Mouse (Mus musculus): ENCODE measurements around the gene Hdac2. TPM values are rescaled to one million over a fixed set of nuclear protein-coding genes. Genes with fewer than 3 reads are reported as not detected.

The Hdac2 gene
- 10 to 100 TPM; 36.0 to 36.1 TPM for total RNA-seq (2023)

GRCm38 (mm10) chr10:36974086-36974675 lies at the start of gene Hdac2:
TSS of gene Hdac2 (plus strand) at chr10:36974544.

Other genes starting within 250 kb of the Hdac2 start
- 10 to 100 TPM; 37.7 to 48.6 TPM for gene Marcks, start 164.4 kb downstream of the Hdac2 start, total RNA-seq (2023)

All from neutrophil, adult 83 days (primary cell).